Mouse (Mus musculus): ENCODE measurements around the gene Lhfpl4.

Gene Lhfpl4

GRCm38 (mm10) chr6:113168316-113168975, 26.7 kb downstream of the Lhfpl4 start:
- DNase-seq (ENCODE audit: low spot score in 2 of 2), result no peak

DNA sequence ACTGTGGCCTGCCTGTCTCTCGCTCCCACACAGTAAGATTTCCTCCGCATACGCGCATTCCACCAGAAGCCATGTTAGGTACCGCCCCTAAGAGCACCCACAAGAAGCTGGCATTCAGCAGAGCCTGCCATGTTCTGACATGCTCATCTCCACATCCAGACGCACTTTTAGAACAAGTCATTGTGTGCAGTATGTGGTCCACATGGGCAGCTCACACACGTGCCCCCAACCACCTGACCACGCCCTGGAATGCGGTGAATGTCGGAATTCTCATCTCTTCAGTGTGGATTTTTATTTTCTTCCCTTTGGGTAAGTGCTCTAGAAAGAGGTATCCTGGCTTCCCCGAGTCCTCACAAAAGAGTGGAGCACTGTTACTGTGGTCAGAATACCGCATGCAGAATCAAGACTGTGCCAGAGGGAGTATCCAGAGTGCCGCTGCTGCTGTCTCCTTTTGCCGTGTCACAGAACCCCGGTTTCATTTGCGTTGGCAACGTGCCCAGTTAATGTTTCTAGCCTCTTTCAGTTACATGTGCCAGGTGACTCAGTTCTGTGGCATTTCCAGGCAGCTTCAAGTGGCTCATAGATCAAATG, 28.4 kb downstream of the Lhfpl4 start:
- DNase-seq (ENCODE audit: low spot score in 2 of 2), result no peak

- no peak for DNase-seq (ENCODE audit: low spot score in 2 of 2)
Measured at GRCm38 (mm10) chr6:113163513-113163912, 31.7 kb downstream of the Lhfpl4 start.

DNA sequence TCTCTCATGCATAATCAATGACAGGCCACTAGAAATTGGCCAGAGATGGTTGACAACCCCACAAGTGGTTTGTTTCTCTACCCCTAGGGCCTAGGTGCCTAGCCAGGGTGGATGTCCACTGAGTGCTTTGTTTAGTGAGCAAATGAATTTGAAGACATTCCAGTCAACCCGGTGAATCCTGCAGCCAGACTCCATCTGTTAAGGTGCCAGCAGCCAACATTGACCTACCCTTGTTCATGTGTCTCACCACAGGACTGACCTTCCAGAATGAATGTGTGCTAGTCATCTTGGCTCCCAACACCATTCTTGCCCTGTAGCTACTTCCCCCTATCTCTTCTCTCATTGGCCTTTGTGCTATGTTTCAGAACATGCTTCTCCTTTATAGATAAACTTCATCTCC, 33.2 kb downstream of the Lhfpl4 start:
- no peak for DNase-seq (ENCODE audit: low spot score in 2 of 2)

GRCm38 (mm10) chr6:113160106-113160505, 35.1 kb downstream of the Lhfpl4 start:
- no peak for DNase-seq (ENCODE audit: low spot score in 2 of 2)

- DNase-seq (ENCODE audit: low spot score in 2 of 2), result no peak
Measured at GRCm38 (mm10) chr6:113156064-113156463, 39.1 kb downstream of the Lhfpl4 start.

GRCm38 (mm10) chr6:113154886-113155285, 40.3 kb downstream of the Lhfpl4 start:
- no peak for DNase-seq (ENCODE audit: low spot score in 2 of 2)

GRCm38 (mm10) chr6:113154071-113154470, 41.1 kb downstream of the Lhfpl4 start:
- DNase-seq (ENCODE audit: low spot score in 2 of 2), result no peak

GRCm38 (mm10) chr6:113145249-113145648, 49.9 kb downstream of the Lhfpl4 start:
- DNase-seq (ENCODE audit: low spot score in 2 of 2), result no peak

DNA sequence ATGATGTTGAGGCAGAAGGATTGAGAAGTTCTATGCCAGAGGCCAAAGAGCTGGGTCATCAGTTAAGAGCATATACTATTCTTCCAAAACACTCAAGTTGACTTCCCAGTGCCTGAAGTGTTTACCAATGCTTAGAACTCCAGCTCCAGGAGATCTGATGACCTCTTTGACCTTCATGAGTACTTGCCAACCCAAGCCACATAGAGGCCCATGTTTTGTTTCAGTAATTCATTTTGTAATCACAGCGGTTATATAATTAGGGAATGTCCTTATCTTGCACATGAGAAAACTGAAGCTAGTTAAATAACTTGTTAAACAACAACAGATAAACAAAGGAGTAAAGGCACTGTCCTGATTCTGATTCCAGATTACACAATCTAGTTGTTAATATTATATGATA, 50.4 kb downstream of the Lhfpl4 start:
- no peak for DNase-seq (ENCODE audit: low spot score in 2 of 2)

GRCm38 (mm10) chr6:113141389-113142094, 53.6 kb downstream of the Lhfpl4 start:
- DNase-seq (ENCODE audit: low spot score in 2 of 2), result no peak

DNA sequence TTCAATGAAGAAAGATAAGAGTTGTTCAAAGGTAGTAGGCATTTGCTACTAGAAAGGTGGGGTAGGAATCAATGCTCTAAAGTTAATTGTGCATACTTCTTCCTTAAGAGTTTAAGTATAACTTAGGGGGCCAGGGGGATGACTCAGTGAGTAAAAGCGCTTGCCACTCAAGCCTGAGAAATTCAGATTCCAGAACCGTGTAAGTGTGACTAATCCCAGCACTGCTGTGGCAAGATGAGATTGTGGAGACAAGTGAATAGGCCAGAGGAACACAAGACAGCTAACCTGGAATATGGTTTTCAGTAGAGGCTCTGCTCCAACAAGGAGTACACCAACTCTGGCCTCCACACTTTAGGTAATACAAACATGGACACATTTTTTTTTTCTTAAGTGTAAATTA, 61.8 kb downstream of the Lhfpl4 start:
- no peak for DNase-seq (ENCODE audit: low spot score in 2 of 2)

GRCm38 (mm10) chr6:113120806-113121205, 74.4 kb downstream of the Lhfpl4 start:
- DNase-seq (ENCODE audit: low spot score in 2 of 2), result no peak

Measured in spleen, postnatal 36 days (tissue).